Mouse (Mus musculus): ENCODE measurements around the gene Acadsb.
"Not testable (repeated sequence)": the region's sequence is repeated elsewhere in the genome, so short reads cannot be mapped to it uniquely, and the experiment has no call there.

Acadsb gene

DNA sequence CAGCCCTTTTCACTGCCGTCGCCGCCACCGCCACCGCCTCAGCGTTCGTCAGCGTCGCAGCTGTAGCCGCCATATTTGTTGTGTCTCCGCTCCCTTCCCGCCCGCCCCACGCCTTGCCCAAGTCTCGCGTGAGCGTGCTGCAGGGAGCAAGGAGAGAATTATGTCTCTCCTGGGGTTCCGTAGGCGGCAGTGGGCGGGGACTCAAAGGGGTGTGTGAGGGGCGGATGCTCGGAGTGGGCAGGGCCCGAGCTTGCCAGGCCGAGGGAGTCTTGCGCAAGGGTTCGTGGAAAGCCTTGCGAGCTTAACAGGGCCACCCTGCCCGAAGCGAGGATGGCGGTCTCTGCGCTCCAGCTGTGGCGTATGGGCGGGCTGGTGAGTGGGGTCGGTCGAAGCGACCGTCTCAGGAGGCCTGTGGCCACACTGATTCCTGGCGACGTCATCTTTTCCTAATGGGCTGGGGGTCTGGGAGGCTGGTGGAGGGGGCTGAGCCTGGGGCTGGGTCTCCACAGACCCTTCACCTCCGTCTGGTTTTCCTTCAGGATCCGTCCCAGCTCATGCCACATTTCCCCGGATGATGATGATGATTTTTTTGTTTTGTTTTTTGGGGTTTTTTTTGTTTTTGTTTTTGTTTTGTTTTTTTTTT lies at the start of gene Acadsb, which contains the start of gene Ikzf5:
TSS of gene Acadsb (plus strand) at position 186 of the 643 bp plus-strand sequence.
TSS of gene Ikzf5 (minus strand) at position 106 of the 643 bp plus-strand sequence.
- peak; percentile 100 for DNase-seq (ENCODE audit: low spot score in 2 of 2)

DNA sequence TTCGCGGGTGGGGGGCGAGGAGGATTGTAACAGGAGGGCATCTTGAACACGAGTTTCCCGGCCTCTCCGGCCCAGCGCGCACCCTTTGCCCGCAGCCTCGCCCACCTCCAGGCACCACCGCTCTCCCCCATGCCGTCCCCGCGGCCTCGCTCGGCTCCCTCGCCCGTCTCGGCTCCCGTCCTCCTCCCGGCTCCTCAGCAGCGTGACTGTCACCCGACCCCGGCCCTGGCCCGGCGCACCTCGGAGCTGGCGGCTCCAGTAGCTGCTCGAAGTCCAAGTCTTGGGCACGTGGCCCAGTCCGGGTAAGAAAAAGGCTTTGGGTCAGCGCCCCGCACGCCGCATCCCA lies 48.2 kb upstream of the Acadsb start:
- DNase-seq (ENCODE audit: low spot score in 2 of 2), result no peak

DNA sequence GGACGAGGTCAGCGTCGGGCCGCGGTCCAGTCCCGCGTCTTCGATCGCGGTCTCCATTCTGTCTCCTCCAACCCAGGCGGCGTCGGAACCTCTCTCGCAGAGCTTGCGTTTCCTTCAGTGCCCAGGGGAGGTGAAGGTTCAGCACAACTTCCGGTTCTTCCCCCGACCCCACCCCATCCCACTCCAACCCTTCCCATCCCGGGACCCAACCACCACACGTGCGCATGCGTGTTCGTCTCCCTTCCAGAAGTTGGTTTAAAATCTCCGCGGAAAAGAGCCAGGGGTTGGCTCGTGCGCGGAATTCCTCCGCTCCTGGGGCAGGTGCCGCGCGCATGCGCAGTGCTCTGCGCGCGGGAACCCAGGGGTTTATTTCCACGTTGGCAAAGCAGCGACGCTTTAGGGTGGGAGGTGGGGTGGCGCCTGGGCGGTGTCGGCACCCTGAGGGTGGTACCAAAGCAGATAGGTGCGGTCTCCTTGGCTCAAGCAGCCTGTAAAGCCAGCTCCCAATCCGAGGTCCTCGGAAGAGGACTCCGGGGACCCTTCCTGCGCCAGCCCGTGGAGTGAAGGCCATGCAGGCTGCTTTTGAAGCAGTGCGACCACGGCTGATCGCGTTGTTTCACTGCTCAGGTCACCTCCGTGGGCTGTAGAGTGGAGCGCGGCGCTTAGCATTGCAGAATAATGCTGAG lies 47.6 kb upstream of the Acadsb start, which contains the start of gene 2310057M21Rik:
TSS of gene 2310057M21Rik (minus strand) at position 145 of the 686 bp plus-strand sequence.
- peak; percentile 85 to 93 for DNase-seq (ENCODE audit: low spot score in 2 of 2)

DNA sequence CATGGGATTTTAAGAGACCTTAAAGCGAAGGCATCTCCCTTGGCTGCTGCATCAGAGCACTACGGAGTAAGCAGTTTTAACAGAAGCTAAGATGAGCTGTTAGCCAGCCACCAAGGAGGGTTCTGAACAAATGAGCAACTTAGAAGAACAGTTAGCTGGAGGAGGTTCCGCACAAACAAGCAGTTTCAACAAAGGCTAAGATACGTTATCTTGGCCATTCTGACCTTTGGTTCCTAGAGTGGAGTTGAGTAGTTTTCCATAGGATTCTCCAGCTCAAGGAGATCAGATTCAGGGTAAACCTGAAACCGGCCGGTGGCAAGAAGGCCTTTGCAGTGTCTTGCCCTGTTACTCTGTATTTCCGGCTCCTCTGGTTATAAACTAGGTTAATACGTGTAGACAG lies 46.3 kb upstream of the Acadsb start:
- no peak for DNase-seq (ENCODE audit: low spot score in 2 of 2)

DNA sequence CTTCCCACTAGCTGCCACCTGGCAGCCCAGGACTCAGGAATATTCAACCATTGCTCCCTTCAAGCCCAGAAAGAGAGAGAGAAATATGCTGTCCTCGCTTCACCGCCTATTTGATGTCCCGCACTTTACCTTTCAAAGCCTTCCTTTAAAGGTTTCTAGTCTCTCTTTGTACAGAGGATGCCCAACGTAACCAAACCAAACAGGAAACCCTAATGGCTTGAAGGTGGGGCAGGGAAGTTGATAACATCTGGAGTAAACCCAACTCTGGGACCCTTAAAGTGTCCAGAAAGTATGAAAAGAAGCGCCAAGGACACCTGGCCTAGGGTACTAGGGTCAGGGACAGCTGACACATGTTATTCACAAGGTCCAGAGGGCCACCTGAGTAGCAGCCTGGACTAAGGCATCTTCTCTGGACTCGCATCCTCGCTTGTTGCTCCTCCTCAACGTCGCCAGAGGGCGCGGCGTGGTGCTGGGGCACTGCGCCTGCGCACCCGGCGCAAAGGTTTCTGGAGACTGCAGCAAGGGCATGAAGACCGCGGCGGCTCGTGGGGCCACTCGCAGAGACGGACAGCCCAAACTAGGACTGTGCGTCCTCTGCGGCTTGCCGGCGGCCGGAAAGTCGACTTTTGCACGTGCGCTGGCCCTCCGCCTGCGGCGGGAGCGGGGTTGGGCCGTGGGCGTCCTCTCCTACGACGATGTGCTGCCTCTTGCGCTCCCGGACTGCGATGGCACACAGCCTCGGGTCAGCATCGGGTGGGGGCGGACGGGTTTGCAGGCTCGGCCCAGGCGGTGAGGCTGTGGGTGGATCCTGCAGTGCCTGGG lies 39.5 kb upstream of the Acadsb start, which contains the start of gene Pstk:
TSS of gene Pstk (plus strand) at position 494 of the 822 bp plus-strand sequence.
- peak; percentile 85 to 87 for DNase-seq (ENCODE audit: low spot score in 2 of 2)

DNA sequence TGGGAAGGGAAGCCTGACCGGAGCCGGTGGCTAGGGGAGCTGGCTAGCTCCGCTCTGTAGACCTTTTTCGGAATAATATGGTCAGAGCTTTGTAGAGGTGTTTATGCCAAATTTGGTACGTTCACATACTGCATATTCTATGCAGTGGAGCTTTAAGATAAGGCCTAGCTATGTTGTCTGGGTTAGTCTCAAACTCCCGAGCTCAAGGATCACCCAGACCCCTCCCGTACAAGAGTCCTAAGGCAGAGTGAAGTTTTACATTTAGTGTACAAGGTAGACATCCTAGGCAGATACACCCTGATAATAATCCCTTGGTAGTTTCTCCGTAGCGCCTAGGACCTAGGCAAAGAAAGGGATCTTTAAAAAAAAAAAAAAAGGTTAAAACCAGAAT lies 38.9 kb upstream of the Acadsb start:
- no peak for DNase-seq (ENCODE audit: low spot score in 2 of 2)

DNA sequence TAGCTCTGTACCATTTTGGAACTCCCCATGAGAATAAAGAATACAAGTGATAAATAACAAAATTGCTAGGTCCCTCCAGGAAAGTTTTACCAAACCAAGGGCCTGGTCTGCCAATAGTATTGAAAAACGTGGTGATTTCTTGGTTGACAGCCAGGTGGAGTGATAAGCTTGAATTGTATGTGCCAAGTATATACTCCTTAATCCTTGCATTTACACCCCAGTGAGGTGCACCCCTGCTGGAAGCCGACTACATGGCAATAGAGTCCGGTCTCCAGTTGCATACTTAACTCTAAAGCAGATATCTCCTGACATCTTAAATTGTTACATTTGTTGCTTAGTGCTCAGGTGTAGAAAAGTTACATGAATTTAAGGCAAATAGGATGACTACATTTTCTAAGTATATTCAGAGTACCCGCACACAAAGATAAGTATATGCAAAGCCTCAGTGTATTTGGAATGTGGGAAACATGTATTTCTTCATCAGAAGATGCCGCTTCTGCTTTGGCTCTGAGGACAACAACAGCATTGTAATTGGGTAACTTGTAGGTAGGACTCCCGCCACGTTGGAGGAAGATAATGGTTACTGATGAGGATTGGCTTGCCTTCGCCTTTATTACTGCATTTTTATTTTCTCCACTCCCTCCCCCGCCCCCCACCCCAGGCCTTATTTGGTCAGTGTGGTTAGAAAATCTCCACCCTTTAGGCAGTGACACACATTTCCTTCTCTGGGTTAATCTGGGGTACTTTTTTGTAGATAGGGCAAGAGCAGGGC lies 38.3 kb upstream of the Acadsb start:
- no peak for DNase-seq (ENCODE audit: low spot score in 2 of 2)

DNA sequence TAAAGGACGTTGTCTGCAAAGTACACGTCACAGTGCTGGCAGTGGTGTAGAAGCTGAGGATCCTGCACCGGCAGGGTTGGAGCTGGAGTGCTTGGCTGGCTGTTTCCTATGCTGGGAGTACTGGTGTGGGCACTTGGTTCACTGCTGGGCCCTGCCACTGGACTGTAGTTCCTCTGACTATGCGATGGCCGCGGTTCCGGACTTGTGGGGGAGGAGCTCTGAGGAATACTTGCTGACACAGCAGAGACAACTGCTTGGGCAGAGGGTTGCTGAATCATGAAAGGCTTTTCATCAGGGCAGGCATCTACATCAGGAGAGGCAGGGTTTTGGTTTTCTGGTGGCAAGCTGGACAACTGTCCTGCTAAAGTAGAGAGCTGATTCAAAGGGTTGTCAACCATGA lies 18.6 kb upstream of the Acadsb start:
- DNase-seq (ENCODE audit: low spot score in 2 of 2), result not testable (repeated sequence)

DNA sequence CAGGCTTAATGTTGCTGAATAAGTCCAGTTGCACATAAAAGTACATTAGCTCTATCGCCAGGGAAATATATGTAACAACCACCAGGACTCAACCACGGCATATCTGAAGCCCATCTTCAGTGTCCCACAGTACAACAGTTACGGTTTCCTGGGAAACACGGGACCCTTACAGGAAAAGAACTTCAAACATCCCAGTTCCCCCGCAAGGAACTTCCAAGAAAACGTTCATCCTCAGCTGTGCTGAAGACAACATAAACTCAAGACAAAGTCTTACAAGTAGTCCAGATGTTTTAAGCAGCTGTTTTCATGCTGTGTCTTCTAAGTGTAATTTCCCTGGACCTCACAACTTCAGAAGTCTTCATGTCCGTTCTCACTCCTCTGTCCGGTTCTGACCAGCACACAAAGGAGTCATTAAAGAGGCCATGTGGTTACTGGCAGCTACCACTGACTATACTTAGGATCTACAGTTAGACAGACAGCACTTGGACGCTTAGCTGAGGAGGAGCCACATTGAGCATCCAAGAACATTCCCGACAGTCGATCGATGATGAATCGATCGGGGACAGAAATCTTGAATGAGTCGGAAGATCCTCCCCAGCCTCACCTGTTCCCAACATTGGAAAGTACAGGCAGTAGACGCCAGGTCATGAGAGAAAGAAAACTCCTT lies 947 bp upstream of the Acadsb start:
- no peak for DNase-seq (ENCODE audit: low spot score in 2 of 2)

DNA sequence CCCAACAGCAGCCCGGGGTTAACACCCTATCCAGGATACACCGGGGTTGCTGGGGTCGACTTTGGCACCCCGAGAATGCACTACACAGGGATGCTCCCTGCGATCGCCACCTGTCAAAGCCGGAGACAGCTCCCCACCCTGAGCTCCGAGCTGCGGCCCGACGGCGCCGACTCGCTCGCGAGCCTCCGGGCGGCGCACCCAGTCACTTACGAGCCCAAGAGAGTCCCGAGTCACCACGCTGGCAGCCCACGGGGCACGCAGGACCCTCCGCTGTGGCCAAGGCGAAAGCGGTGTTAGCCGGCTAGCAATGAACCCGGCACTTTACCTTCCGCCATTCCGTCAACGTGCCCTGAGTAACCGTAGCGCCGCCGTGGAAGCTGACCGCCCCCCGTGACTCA lies 414 bp upstream of the Acadsb start:
- DNase-seq (ENCODE audit: low spot score in 2 of 2), result no peak

DNA sequence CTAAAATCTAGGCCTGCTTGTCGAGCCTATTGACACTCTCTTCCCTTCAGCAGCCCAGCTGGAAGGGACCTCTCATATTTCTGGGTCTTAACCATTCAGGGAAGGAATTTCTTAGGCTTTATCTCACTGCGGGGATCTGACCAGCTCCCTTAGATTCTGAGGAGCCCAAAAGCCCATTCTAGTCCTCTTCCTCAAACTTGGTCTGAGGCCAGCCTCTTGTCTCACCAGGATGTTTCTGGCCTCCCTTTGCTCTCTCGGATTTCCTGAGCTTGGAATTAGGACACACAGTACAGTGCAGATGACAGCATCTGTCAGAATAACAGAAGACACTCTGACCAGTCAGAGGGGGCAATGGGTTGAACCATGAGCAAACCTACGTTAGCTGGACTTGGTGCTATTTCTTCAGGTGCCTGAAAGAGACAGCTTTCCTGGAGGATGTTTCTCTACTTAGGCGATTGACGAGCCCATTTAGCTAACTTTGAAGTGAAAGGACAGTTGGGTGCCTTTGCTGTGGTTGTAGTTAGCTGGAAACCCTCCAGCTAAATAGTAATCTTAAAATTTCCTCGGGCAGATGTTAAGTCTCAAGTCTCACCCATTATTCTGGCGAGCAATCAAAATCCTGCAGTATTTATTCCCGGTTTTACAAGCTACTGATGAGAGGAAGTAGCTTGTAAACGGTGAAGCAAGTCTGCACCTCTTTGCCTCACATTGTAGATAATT lies 980 bp downstream of the Acadsb start:
- DNase-seq (ENCODE audit: low spot score in 2 of 2), result peak; percentile 5 to 8

DNA sequence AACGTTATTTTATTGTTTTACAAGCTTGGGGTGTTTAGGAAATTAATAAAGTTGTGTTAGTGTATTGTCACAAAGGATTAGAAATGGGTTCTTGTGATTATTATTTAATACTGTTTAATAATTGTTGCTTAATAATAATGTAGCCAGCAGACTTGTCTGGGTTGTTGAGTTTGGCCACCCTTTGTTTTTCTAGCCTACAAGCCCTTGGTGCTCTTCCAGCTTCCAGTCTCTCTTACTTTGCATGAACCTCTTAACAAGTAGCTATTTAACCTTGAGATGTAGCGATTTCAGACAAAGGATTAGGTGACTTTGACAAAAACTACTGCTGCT lies 1.5 kb downstream of the Acadsb start:
- no peak for DNase-seq (ENCODE audit: low spot score in 2 of 2)

DNA sequence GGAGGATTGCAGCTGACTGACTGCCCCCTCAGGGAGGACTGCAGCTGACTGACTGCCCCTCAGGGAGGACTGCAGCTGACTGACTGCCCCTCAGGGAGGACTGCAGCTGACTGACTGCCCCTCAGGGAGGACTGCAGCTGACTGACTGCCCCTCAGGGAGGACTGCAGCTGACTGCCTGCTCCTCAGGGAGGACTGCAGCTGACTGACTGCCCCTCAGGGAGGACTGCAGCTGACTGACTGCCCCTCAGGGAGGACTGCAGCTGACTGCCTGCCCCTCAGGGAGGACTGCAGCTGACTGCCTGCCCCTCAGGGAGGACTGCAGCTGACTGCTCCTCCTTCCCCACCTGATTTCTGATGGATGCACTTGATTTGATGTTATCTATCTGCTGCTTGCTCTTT lies 6.3 kb downstream of the Acadsb start:
- not testable (repeated sequence) for DNase-seq (ENCODE audit: low spot score in 2 of 2)

DNA sequence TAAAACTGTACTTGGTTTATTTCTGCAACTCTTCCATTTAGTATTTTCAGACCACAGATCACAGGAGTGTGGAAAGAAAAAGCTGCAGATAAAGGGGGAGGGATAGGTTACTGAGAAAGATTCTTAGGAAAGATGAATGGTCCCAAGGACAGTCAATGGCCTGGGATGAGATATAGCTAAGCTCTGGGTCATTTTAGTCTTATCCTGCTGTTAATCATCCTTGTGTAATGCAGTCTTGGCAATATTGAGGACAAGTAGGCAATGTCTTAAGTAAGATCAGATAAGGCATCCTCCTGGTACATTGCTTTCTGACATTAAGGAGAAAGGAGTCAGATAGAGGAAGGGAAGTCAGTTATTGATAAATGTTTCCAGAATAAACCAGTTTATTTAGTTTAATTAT lies 7.2 kb downstream of the Acadsb start:
- no peak for DNase-seq (ENCODE audit: low spot score in 2 of 2)

DNA sequence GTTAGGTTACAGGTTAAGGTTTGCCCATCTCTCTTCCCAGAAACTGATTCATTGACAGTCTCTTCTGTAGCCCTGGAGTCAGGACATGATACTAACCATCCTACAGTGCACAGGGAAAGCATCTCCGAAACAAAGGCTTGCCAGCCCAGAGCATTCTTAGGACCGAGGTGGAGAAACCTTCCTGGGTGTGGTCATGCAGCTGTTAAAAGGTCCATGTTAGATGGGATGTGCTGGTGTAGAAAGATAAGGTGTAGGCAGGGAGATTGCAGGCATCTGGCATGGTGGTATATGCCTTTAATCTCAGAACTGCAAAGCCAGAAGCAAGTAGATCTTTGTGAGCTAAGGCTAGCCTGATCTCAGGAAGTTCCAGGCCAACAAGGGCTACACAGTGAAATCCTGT lies 14.5 kb downstream of the Acadsb start:
- no peak for DNase-seq (ENCODE audit: low spot score in 2 of 2)

DNA sequence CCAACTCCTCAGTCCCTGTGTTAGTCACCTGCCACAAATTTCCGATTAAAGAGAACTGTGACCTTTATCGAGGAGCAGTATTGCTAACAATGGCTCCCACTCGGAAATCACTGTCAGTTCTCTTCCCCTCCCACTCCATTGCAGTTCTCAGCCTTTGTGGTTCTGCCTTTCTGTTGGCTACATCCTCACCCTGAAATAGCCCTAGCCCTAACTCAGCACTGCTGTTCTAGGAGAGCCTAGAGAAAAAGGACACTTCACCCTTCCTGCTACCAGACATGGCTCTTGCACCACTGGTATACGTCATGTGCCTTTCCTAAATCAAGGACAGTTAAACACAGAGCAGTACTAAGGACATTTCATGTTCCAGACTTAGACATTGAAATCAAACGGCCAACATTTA lies 16.9 kb downstream of the Acadsb start:
- DNase-seq (ENCODE audit: low spot score in 2 of 2), result no peak

DNA sequence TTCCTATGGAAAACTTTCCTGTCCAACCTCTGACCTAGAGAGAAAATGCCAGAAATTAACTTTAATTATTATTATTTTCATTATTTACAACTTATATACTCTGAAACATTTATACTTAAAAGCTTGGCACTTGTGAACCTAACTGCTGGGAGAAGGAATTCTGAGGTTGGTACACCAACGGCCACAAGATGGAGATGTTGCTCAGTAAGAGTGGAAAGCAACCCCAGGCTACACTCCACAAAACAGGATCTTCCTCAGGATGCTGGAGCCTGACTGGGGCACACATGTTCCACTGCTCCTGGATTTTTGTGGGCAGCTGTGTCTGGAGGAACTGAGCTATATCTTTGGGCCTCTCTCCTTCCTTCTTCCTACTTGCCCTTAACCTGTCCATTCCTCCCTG lies 21.8 kb downstream of the Acadsb start:
- peak in 1 of 2 experiments; percentile 7 for DNase-seq (ENCODE audit: low spot score in 2 of 2)

DNA sequence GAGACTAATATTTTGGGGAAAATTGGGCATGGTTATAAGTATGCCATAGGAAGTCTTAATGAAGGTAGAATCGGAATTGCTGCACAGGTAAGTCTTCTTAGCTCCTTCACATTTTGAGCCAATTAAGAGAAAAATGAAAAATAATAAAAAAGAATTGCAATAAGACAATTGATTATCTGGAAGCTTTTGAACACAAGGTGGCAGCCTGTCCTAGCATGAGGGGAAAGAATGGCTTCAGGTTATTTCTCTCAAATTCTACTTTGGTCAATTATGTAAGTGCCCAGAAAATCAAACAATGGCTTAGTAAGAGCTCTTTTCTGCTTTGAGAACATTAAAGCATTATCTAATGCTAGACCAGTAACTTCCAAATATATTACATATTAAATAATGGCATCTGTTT lies 23.9 kb downstream of the Acadsb start:
- no peak for DNase-seq (ENCODE audit: low spot score in 2 of 2)

DNA sequence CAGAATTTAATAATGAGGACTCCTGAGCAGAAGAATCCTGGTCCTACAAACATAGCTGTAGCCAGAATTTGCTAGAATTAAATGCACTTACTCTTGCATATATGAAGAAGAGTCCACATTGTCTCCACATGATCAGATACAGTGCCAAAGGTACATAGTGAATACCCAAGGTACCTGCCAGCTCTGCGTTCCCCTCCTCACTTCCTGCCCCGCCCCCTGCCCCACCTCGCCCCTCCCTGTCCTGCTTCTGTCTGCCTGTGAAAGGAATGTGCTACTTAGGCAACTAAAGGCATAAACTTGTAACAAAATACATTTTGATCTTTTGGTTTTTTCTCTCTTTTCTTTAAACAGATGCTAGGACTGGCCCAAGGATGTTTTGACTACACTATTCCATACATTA lies 26.6 kb downstream of the Acadsb start:
- no peak for DNase-seq (ENCODE audit: low spot score in 2 of 2)

DNA sequence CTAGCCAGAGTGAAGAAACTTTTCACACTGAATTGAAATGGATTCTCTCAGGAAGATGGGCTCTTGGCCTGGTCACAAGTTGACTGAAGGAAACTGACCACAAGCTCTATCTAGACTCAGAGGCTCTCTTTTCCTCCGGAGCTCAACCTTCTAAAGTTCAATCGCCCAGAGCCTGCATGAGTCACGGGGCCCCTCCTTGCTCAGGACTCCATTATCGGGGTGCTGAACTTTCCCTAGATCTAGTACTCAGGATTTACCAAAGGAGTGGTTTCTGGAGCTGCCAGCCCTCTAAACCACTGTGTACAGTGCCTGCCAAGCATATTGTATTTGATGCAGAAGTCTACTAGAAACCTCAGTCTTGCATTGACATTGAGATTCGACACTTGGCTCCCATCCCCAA lies 46.3 kb downstream of the Acadsb start:
- no peak for DNase-seq (ENCODE audit: low spot score in 2 of 2)

DNA sequence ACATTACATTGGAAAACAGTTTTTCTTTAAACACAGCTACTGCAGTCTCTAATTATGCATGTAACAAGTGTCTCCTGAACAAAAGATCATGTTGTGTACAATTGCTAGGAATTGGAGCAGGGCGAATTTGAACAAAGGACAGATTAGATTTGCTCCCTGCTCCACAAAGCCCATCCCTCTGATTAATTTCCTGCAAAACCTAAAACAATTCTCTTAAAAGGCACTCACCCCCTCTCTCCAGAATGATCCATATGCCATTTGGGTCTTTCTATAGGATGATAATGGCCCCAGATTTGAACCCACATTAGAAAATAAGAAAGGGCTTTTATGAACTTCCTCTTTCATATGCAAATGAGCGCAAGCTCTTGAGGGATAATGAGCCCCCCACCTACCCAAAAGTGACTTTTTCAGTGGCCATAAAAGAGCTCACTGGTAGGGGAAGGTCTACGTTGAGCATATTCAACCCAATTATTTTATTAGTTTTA lies 54.8 kb downstream of the Acadsb start:
- no peak for DNase-seq (ENCODE audit: low spot score in 2 of 2)

All from urinary bladder, postnatal 36 days (tissue).